Mouse (Mus musculus) kidney, embryonic 14.5 days (tissue): ENCODE data around the gene Klf14. TPM values are rescaled to one million over a fixed set of nuclear protein-coding genes. Genes with fewer than 3 reads are reported as not detected.

Experiments
- polyA plus RNA-seq: library from polyadenylated mRNA; unstranded; fragments of >200 nt; fragmentation: Nextera tagmentation; extraction: Ambion mirVana; gene quantifications from 2 replicates; pipeline ENCODE4 v1.2.1, GENCODE M21; 2014

The Klf14 gene
- polyA plus RNA-seq, 1 experiment from 2014 or later = 4.3 TPM

Other genes with a start within 250 kb of the Klf14 start
- gene Mest, start 235.5 kb downstream of the Klf14 start, polyA plus RNA-seq = 2,297 and 2,617 TPM in 2 replicates
- gene Copg2, start 62.3 kb downstream of the Klf14 start, polyA plus RNA-seq = 30.1 and 32.3 TPM in 2 replicates
- 0.38 and 1.3 TPM in 2 replicates for gene Tsga13, start 43.5 kb downstream of the Klf14 start, polyA plus RNA-seq